In genomic region chr13:56889888-56890287, GRCm38 (mm10) we compare ENCODE assay signal across 24 mouse cellular contexts. TPM values are rescaled to one million over a fixed set of nuclear protein-coding genes. Genes with fewer than 3 reads are reported as not detected.
DNase-seq lines count a peak whose midpoint lies in the region; ATAC-seq lines count a peak whose summit lies in the region.
"Had no signal": no experiment of that assay in that cellular context is flagged by ENCODE, and none has a peak within 500 bp of the region (broad histone marks: within the 10 kb centered on the region; RNA-seq: fewer than 3 reads in every experiment).

No protein-coding gene starts in this region.

- H3K4me1 ChIP-seq in neural tube, embryonic 15.5 days = no peaks in the 10 kb centered on the region
- H3K4me1 ChIP-seq in limb, embryonic 10.5 days = peaks cover 8% of the 10 kb centered on the region; the same call in 1 of the 2 replicates
- H3K4me1 ChIP-seq: forebrain, embryonic 13.5 days; heart, embryonic 13.5 days had no signal

- no peaks in the 10 kb centered on the region for H3K36me3 ChIP-seq in neural tube, embryonic 15.5 days
- no peaks in the 10 kb centered on the region for H3K36me3 ChIP-seq in limb, embryonic 10.5 days
- H3K36me3 ChIP-seq: forebrain, embryonic 10.5 days; heart, embryonic 13.5 days had no signal

- H3K4me3 ChIP-seq in neural tube, embryonic 15.5 days (replicated peaks) = no peak overlapping the region
- H3K4me3 ChIP-seq in limb, embryonic 10.5 days = no peak overlapping the region
- H3K4me3 ChIP-seq: forebrain, embryonic 10.5 days; forebrain, embryonic 13.5 days; heart, embryonic 13.5 days; hindbrain, embryonic 13.5 days had no signal

- no peaks in the 10 kb centered on the region for H3K27me3 ChIP-seq in neural tube, embryonic 15.5 days (replicated peaks)
- no peaks in the 10 kb centered on the region; the same call in 1 of the 2 replicates for H3K27me3 ChIP-seq in limb, embryonic 10.5 days (ENCODE audit: low read depth, poor library complexity, severe bottlenecking)
- H3K27me3 ChIP-seq: forebrain, embryonic 13.5 days had no signal

- WGBS in neural tube, embryonic 15.5 days = 37% methylated on average over 7 of the region's 7 CpGs
- WGBS in limb, embryonic 10.5 days = 23% methylated on average over 7 of the region's 7 CpGs

- H3K9ac ChIP-seq in neural tube, embryonic 15.5 days (replicated peaks) = no peak overlapping the region
- H3K9ac ChIP-seq: forebrain, embryonic 13.5 days; heart, embryonic 13.5 days; hindbrain, embryonic 13.5 days had no signal

- no peaks in the 10 kb centered on the region for H3K9me3 ChIP-seq in neural tube, embryonic 15.5 days (replicated peaks)
- H3K9me3 ChIP-seq in limb, embryonic 10.5 days (replicated peaks) = no peaks in the 10 kb centered on the region
- H3K9me3 ChIP-seq: forebrain, embryonic 10.5 days; forebrain, embryonic 13.5 days; heart, embryonic 13.5 days; hindbrain, embryonic 13.5 days had no signal

- H3K27ac ChIP-seq in neural tube, embryonic 15.5 days (replicated peaks) = no peak overlapping the region
- no peak overlapping the region for H3K27ac ChIP-seq in limb, embryonic 10.5 days
- H3K27ac ChIP-seq: forebrain, embryonic 10.5 days; forebrain, embryonic 13.5 days; heart, embryonic 13.5 days; hindbrain, embryonic 13.5 days had no signal

- H3K4me2 ChIP-seq in neural tube, embryonic 15.5 days = no peak overlapping the region
- H3K4me2 ChIP-seq: forebrain, embryonic 13.5 days; heart, embryonic 13.5 days; hindbrain, embryonic 13.5 days had no signal

- ATAC-seq in neural tube, embryonic 15.5 days (ENCODE audit: low FRiP score) = no peak
- ATAC-seq: CD4-positive, CD25-positive, alpha-beta regulatory T cell, adult 4 months; forebrain, embryonic 13.5 days; forebrain, embryonic 16.5 days; hindbrain, embryonic 16.5 days; inflammation-experienced regulatory T-cells, adult 6 months; intestine, embryonic 16.5 days had no signal

- DNase-seq in neural tube, embryonic 10.5 days (ENCODE audit: extremely low spot score, low spot score) = peak; percentile 17
- peak; percentile 34 for DNase-seq in embryo, embryonic 11 days
- DNase-seq in yolk sac, embryonic 10.5 days (ENCODE audit: low spot score) = peak; percentile 7
- no peak for DNase-seq in limb, embryonic 10.5 days (ENCODE audit: low spot score)
- no peak for DNase-seq in ovary, postnatal 14 days (ENCODE audit: low spot score)
- DNase-seq: adrenal gland, adult 2 months; adrenal gland, postnatal 14 days; cerebellum, adult 11 months; cerebellum, adult 2 months; cerebellum, adult 9-11 months; cerebellum, postnatal 36 days; gastrocnemius, postnatal 14 days; heart, adult 18-20 months; heart, postnatal 14 days had no signal

RNA-seq across cellular contexts. Expression of gene Trpc7, which starts 5.9 kb away (rescaled TPM):
- 3.3 and 3.7 TPM in 2 replicates for polyA plus RNA-seq in neural tube, embryonic 15.5 days (2015; fragmentation: Nextera tagmentation; extraction: Ambion mirVana)
- not detected in 2 replicates for polyA plus RNA-seq in limb, embryonic 10.5 days (2016; fragmentation: Nextera tagmentation; extraction: Ambion mirVana)
- polyA plus RNA-seq: CD4-positive, CD25-positive, alpha-beta regulatory T cell, adult 4 months; forebrain, embryonic 10.5 days; inflammation-experienced regulatory T-cells, adult 6 months had no signal

Comparison
In these comparisons a context has a peak if more than half of its experiments do, and no peak if none do; other contexts are left out.
1. DNase-seq: peak in neural tube, embryonic 10.5 days (single experiment), embryo, embryonic 11 days (single experiment) and yolk sac, embryonic 10.5 days (single experiment); none in limb, embryonic 10.5 days (single experiment) and ovary, postnatal 14 days (single experiment).